Mouse (Mus musculus): ENCODE results near the gene Sapcd1. TPM values are rescaled to one million over a fixed set of nuclear protein-coding genes. Genes with fewer than 3 reads are reported as not detected.

Gene Sapcd1
- polyA plus RNA-seq, 1 experiment from 2014 or later = 1.7 TPM

GRCm38 (mm10) chr17:34980655-34981054 lies 47.2 kb downstream of the Sapcd1 start:
- Histone ChIP-seq H3K36me3 (ENCODE audit: control insufficient read depth, insufficient read depth, low read length) (peaks cover 4% of the 10 kb centered on the region; the same call in 1 of the 2 replicates), H3K27me3 (replicated peaks; ENCODE audit: control insufficient read depth, insufficient read depth, low read length) (no peaks in the 10 kb centered on the region), H3K9ac (ENCODE audit: low read depth, low read length) (peak overlapping the region; percentile 93), H3K4me3 (ENCODE audit: low read length) (peak overlapping the region; percentile 76), H3K9me3 (ENCODE audit: control insufficient read depth, low read length) (no peaks in the 10 kb centered on the region), H3K4me1 (ENCODE audit: control insufficient read depth, insufficient read depth, low read depth, low read length) (peaks cover 17% of the 10 kb centered on the region), H3K4me2 (ENCODE audit: low read length) (peak overlapping the region; percentile 70), H3K27ac (ENCODE audit: low read depth, low read length) (no peak overlapping the region)
- 17% methylated on average over 2 of the region's 2 CpGs for WGBS
- no peak for ATAC-seq

- H3K27ac ChIP-seq (ENCODE audit: low read depth, low read length) = no peak overlapping the region
- H3K9ac ChIP-seq (ENCODE audit: low read depth, low read length) = no peak overlapping the region
- H3K36me3 ChIP-seq (ENCODE audit: control insufficient read depth, insufficient read depth, low read length) = no peaks in the 10 kb centered on the region
- H3K4me3 ChIP-seq (ENCODE audit: low read length) = no peak overlapping the region
- no peak for ATAC-seq
- no peaks in the 10 kb centered on the region for H3K9me3 ChIP-seq (ENCODE audit: control insufficient read depth, low read length)
- WGBS = 88% methylated on average over 4 of the region's 4 CpGs
- H3K27me3 ChIP-seq (replicated peaks; ENCODE audit: control insufficient read depth, insufficient read depth, low read length) = no peaks in the 10 kb centered on the region
- H3K4me2 ChIP-seq (ENCODE audit: low read length) = no peak overlapping the region
- peaks cover 17% of the 10 kb centered on the region for H3K4me1 ChIP-seq (ENCODE audit: control insufficient read depth, insufficient read depth, low read depth, low read length)
These were observed 48.2 kb downstream of the Sapcd1 start for GRCm38 (mm10) chr17:34979631-34980030.

- Histone ChIP-seq H3K4me3 (ENCODE audit: low read length) (no peak overlapping the region), H3K9me3 (ENCODE audit: control insufficient read depth, low read length) (no peaks in the 10 kb centered on the region), H3K4me2 (ENCODE audit: low read length) (no peak overlapping the region), H3K4me1 (ENCODE audit: control insufficient read depth, insufficient read depth, low read depth, low read length) (peaks cover 17% of the 10 kb centered on the region), H3K36me3 (ENCODE audit: control insufficient read depth, insufficient read depth, low read length) (no peaks in the 10 kb centered on the region), H3K27ac (ENCODE audit: low read depth, low read length) (no peak overlapping the region), H3K9ac (ENCODE audit: low read depth, low read length) (no peak overlapping the region), H3K27me3 (replicated peaks; ENCODE audit: control insufficient read depth, insufficient read depth, low read length) (no peaks in the 10 kb centered on the region)
- 90% methylated on average over 27 of the region's 27 CpGs for WGBS
- no peak for ATAC-seq
These were observed 49.6 kb downstream of the Sapcd1 start for GRCm38 (mm10) chr17:34978239-34978638.

GRCm38 (mm10) chr17:34977000-34977399 lies 50.8 kb downstream of the Sapcd1 start:
- Histone ChIP-seq H3K4me3 (ENCODE audit: low read length) (no peak overlapping the region), H3K9me3 (ENCODE audit: control insufficient read depth, low read length) (no peaks in the 10 kb centered on the region), H3K27me3 (replicated peaks; ENCODE audit: control insufficient read depth, insufficient read depth, low read length) (no peaks in the 10 kb centered on the region), H3K9ac (ENCODE audit: low read depth, low read length) (no peak overlapping the region), H3K4me2 (ENCODE audit: low read length) (no peak overlapping the region), H3K27ac (ENCODE audit: low read depth, low read length) (no peak overlapping the region), H3K4me1 (ENCODE audit: control insufficient read depth, insufficient read depth, low read depth, low read length) (peaks cover 14% of the 10 kb centered on the region), H3K36me3 (ENCODE audit: control insufficient read depth, insufficient read depth, low read length) (no peaks in the 10 kb centered on the region)
- 93% methylated on average over 20 of the region's 20 CpGs for WGBS
- no peak for ATAC-seq

Other genes with a start within 250 kb of the Sapcd1 start
- not detected in 2 replicates for gene Cyp21a1, start 223.5 kb downstream of the Sapcd1 start, polyA plus RNA-seq (2015; fragmentation: Nextera tagmentation; extraction: Ambion mirVana)
- gene Stk19, start 191.1 kb downstream of the Sapcd1 start, polyA plus RNA-seq (2015; fragmentation: Nextera tagmentation; extraction: Ambion mirVana) = 41.2 and 43.1 TPM in 2 replicates
- 68.4 and 68.9 TPM in 2 replicates for gene Dxo, start 191.0 kb downstream of the Sapcd1 start, polyA plus RNA-seq (2015; fragmentation: Nextera tagmentation; extraction: Ambion mirVana)
- gene Skiv2l, start 177.8 kb downstream of the Sapcd1 start, polyA plus RNA-seq (2015; fragmentation: Nextera tagmentation; extraction: Ambion mirVana) = 57.1 and 62.6 TPM in 2 replicates
- 78.9 and 83.3 TPM in 2 replicates for gene Nelfe, start 177.6 kb downstream of the Sapcd1 start, polyA plus RNA-seq (2015; fragmentation: Nextera tagmentation; extraction: Ambion mirVana)
- 1.6 and 2.1 TPM in 2 replicates for gene Cfb, start 165.5 kb downstream of the Sapcd1 start, polyA plus RNA-seq (2015; fragmentation: Nextera tagmentation; extraction: Ambion mirVana)
- 9.2 and 9.6 TPM in 2 replicates for gene Zbtb12, start 148.5 kb downstream of the Sapcd1 start, polyA plus RNA-seq (2015; fragmentation: Nextera tagmentation; extraction: Ambion mirVana)
- not detected in 2 replicates for gene Gm20547, start 146.0 kb downstream of the Sapcd1 start, polyA plus RNA-seq (2015; fragmentation: Nextera tagmentation; extraction: Ambion mirVana)
- gene C2, start 129.8 kb downstream of the Sapcd1 start, polyA plus RNA-seq (2015; fragmentation: Nextera tagmentation; extraction: Ambion mirVana) = 1.8 and 2.8 TPM in 2 replicates
- 81.9 and 95.3 TPM in 2 replicates for gene Ehmt2, start 129.5 kb downstream of the Sapcd1 start, polyA plus RNA-seq (2015; fragmentation: Nextera tagmentation; extraction: Ambion mirVana)
- gene Slc44a4, start 113.5 kb downstream of the Sapcd1 start, polyA plus RNA-seq (2015; fragmentation: Nextera tagmentation; extraction: Ambion mirVana) = 0.21 TPM in 1 of 2 replicates, not detected in the other
- gene Neu1, start 96.8 kb downstream of the Sapcd1 start, polyA plus RNA-seq (2015; fragmentation: Nextera tagmentation; extraction: Ambion mirVana) = 41.7 and 42.1 TPM in 2 replicates
- 0.45 and 0.74 TPM in 2 replicates for gene Hspa1b, start 68.8 kb downstream of the Sapcd1 start, polyA plus RNA-seq (2015; fragmentation: Nextera tagmentation; extraction: Ambion mirVana)
- gene Gm20481, start 58.1 kb downstream of the Sapcd1 start, polyA plus RNA-seq (2015; fragmentation: Nextera tagmentation; extraction: Ambion mirVana) = not detected in 2 replicates
- gene Hspa1a, start 55.9 kb downstream of the Sapcd1 start, polyA plus RNA-seq (2015; fragmentation: Nextera tagmentation; extraction: Ambion mirVana) = 15.3 and 18.1 TPM in 2 replicates
- 1.4 and 1.6 TPM in 2 replicates for gene Hspa1l, start 55.3 kb downstream of the Sapcd1 start, polyA plus RNA-seq (2015; fragmentation: Nextera tagmentation; extraction: Ambion mirVana)
- 106 and 113 TPM in 2 replicates for gene Lsm2, start 46.2 kb downstream of the Sapcd1 start, polyA plus RNA-seq (2015; fragmentation: Nextera tagmentation; extraction: Ambion mirVana)
- gene Vars, start 27.0 kb downstream of the Sapcd1 start, polyA plus RNA-seq (2015; fragmentation: Nextera tagmentation; extraction: Ambion mirVana) = 50.7 and 61.7 TPM in 2 replicates
- gene Vwa7, start 11.4 kb downstream of the Sapcd1 start, polyA plus RNA-seq (2015; fragmentation: Nextera tagmentation; extraction: Ambion mirVana) = 0.08 and 0.19 TPM in 2 replicates
- 1.8 and 2.5 TPM in 2 replicates for gene Msh5, start 18.7 kb upstream of the Sapcd1 start, polyA plus RNA-seq (2015; fragmentation: Nextera tagmentation; extraction: Ambion mirVana)
- 85.2 and 88.5 TPM in 2 replicates for gene Clic1, start 21.9 kb upstream of the Sapcd1 start, polyA plus RNA-seq (2015; fragmentation: Nextera tagmentation; extraction: Ambion mirVana)
- gene Ddah2, start 31.0 kb upstream of the Sapcd1 start, polyA plus RNA-seq (2015; fragmentation: Nextera tagmentation; extraction: Ambion mirVana) = 338 and 363 TPM in 2 replicates
- gene Ly6g6c, start 37.4 kb upstream of the Sapcd1 start, polyA plus RNA-seq (2015; fragmentation: Nextera tagmentation; extraction: Ambion mirVana) = not detected in 2 replicates
- gene Mpig6b, start 38.2 kb upstream of the Sapcd1 start, polyA plus RNA-seq (2015; fragmentation: Nextera tagmentation; extraction: Ambion mirVana) = 0.13 and 0.21 TPM in 2 replicates
- gene Ly6g6e, start 48.9 kb upstream of the Sapcd1 start, polyA plus RNA-seq (2015; fragmentation: Nextera tagmentation; extraction: Ambion mirVana) = 0.16 and 0.34 TPM in 2 replicates
- gene Ly6g6d, start 50.0 kb upstream of the Sapcd1 start, polyA plus RNA-seq (2015; fragmentation: Nextera tagmentation; extraction: Ambion mirVana) = 0.68 and 1.0 TPM in 2 replicates
- 0.22 TPM in 1 of 2 replicates, not detected in the other for gene Ly6g6f, start 57.6 kb upstream of the Sapcd1 start, polyA plus RNA-seq (2015; fragmentation: Nextera tagmentation; extraction: Ambion mirVana)
- gene Abhd16a, start 61.2 kb upstream of the Sapcd1 start, polyA plus RNA-seq (2015; fragmentation: Nextera tagmentation; extraction: Ambion mirVana) = 113 and 115 TPM in 2 replicates
- gene Ly6g5c, start 80.3 kb upstream of the Sapcd1 start, polyA plus RNA-seq (2015; fragmentation: Nextera tagmentation; extraction: Ambion mirVana) = not detected in 2 replicates
- gene Ly6g5b, start 87.4 kb upstream of the Sapcd1 start, polyA plus RNA-seq (2015; fragmentation: Nextera tagmentation; extraction: Ambion mirVana) = 0.93 and 1.5 TPM in 2 replicates
- 20.7 and 23.7 TPM in 2 replicates for gene Gpank1, start 93.4 kb upstream of the Sapcd1 start, polyA plus RNA-seq (2015; fragmentation: Nextera tagmentation; extraction: Ambion mirVana)
- 319 and 346 TPM in 2 replicates for gene Csnk2b, start 94.0 kb upstream of the Sapcd1 start, polyA plus RNA-seq (2015; fragmentation: Nextera tagmentation; extraction: Ambion mirVana)
- 8.9 TPM in 2 replicates for gene D17H6S53E, start 98.4 kb upstream of the Sapcd1 start, polyA plus RNA-seq (2015; fragmentation: Nextera tagmentation; extraction: Ambion mirVana)
- not detected in 2 replicates for gene Apom, start 104.0 kb upstream of the Sapcd1 start, polyA plus RNA-seq (2015; fragmentation: Nextera tagmentation; extraction: Ambion mirVana)
- gene Bag6, start 107.2 kb upstream of the Sapcd1 start, polyA plus RNA-seq (2015; fragmentation: Nextera tagmentation; extraction: Ambion mirVana) = 50.9 and 65.2 TPM in 2 replicates
- gene Prrc2a, start 136.9 kb upstream of the Sapcd1 start, polyA plus RNA-seq (2015; fragmentation: Nextera tagmentation; extraction: Ambion mirVana) = 138 and 153 TPM in 2 replicates
- 5.6 and 10.1 TPM in 2 replicates for gene Aif1, start 148.1 kb upstream of the Sapcd1 start, polyA plus RNA-seq (2015; fragmentation: Nextera tagmentation; extraction: Ambion mirVana)
- 4.8 and 7.3 TPM in 2 replicates for gene Lst1, start 160.4 kb upstream of the Sapcd1 start, polyA plus RNA-seq (2015; fragmentation: Nextera tagmentation; extraction: Ambion mirVana)
- gene Ltb, start 166.4 kb upstream of the Sapcd1 start, polyA plus RNA-seq (2015; fragmentation: Nextera tagmentation; extraction: Ambion mirVana) = 1.1 and 1.2 TPM in 2 replicates
- not detected in 2 replicates for gene Tnf, start 174.0 kb upstream of the Sapcd1 start, polyA plus RNA-seq (2015; fragmentation: Nextera tagmentation; extraction: Ambion mirVana)
- 0.37 and 0.80 TPM in 2 replicates for gene Lta, start 177.3 kb upstream of the Sapcd1 start, polyA plus RNA-seq (2015; fragmentation: Nextera tagmentation; extraction: Ambion mirVana)
- 0.34 and 0.45 TPM in 2 replicates for gene Gm16181, start 192.8 kb upstream of the Sapcd1 start, polyA plus RNA-seq (2015; fragmentation: Nextera tagmentation; extraction: Ambion mirVana)
- gene Atp6v1g2, start 205.6 kb upstream of the Sapcd1 start, polyA plus RNA-seq (2015; fragmentation: Nextera tagmentation; extraction: Ambion mirVana) = 140 and 151 TPM in 2 replicates
- gene Nfkbil1, start 207.8 kb upstream of the Sapcd1 start, polyA plus RNA-seq (2015; fragmentation: Nextera tagmentation; extraction: Ambion mirVana) = 9.8 and 10.1 TPM in 2 replicates
- gene Ddx39b, start 213.7 kb upstream of the Sapcd1 start, polyA plus RNA-seq (2015; fragmentation: Nextera tagmentation; extraction: Ambion mirVana) = 331 and 355 TPM in 2 replicates
- gene H2-D1, start 234.7 kb upstream of the Sapcd1 start, polyA plus RNA-seq (2015; fragmentation: Nextera tagmentation; extraction: Ambion mirVana) = 125 and 134 TPM in 2 replicates

All from hindbrain, embryonic 16.5 days (tissue).